Mouse (Mus musculus): ENCODE results near the gene Gm11444. TPM values are rescaled to one million over a fixed set of nuclear protein-coding genes. Genes with fewer than 3 reads are reported as not detected.
A peak's percentile ranks its signal among the peaks of the same experiment; 100 is the strongest.

The Gm11444 gene
- total and polyA plus RNA-seq, 3 experiments: not detected

DNA sequence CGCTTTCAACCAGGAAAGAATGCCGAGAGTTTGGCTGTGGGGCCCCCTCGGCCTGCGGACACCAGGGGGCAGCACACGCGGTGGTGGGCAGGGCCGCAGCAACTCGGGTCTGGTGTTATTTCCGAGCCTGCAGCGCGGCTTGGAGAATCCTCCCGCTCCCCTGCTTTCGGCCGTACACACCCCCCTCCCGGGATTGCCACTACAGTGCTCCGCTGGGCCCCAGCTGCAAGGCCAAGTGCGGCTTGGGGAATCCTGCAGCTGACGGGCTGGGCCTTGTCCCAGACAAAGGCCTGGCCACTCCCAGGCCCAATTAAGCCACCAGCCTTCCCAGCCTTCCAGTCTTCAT, 6.8 kb downstream of the Gm11444 start:
- peak; percentile 61 for DNase-seq (ENCODE audit: extremely low read depth)
- dilution Hi-C loops (cut with MboI; ENCODE audit: extremely low pct_ligation_motif_present, extremely low pct_unique_long_range_greater_than_20kb, low sequenced_read_pairs) (no loop called here), in situ Hi-C loops (cut with MboI; ENCODE audit: low pct_ligation_motif_present, low pct_unique_long_range_greater_than_20kb, low sequenced_read_pairs) (no loop called here)
- peaks cover 27% of the 10 kb centered on the region for H3K9me3 ChIP-seq (replicated peaks; ENCODE audit: low read length)
- peak overlapping the region; percentile 64 for H3K4me2 ChIP-seq (ENCODE audit: insufficient read depth, low read depth, poor library complexity, severe bottlenecking)
- H3K27me3 ChIP-seq (replicated peaks): peaks cover 61% of the 10 kb centered on the region
- no peak overlapping the region for H3K27ac ChIP-seq (ENCODE audit: insufficient read depth, low read depth)
- H3K4me1 ChIP-seq (ENCODE audit: control insufficient read depth in 1 of 2, insufficient read depth in 2 of 2): peaks cover 5 to 23% of the 10 kb centered on the region in 2 experiments
- H3K79me2 ChIP-seq (replicated peaks; ENCODE audit: control insufficient read depth, extremely low read depth, insufficient read depth, poor library complexity, severe bottlenecking): no peaks in the 10 kb centered on the region
- TF ChIP-seq TCF12 (IDR thresholded peaks at IDR 0.05; ENCODE audit: low read depth, low read length) (0 out of 2 replicates have a peak, but pooled peaks have one; percentile 42), MAX (IDR thresholded peaks at IDR 0.05; ENCODE audit: low read length) (no peak), NELFE (IDR thresholded peaks at IDR 0.05; ENCODE audit: low read depth, low read length) (0 out of 2 replicates have a peak, but pooled peaks have one; percentile 34), BHLHE40 (IDR thresholded peaks at IDR 0.05; ENCODE audit: low read depth, low read length) (no peak), E2F4 (IDR thresholded peaks at IDR 0.05; ENCODE audit: insufficient replicate concordance, low read depth, low read length) (no peak), JUND (conservative IDR thresholded peaks at IDR 0.05; ENCODE audit: low read depth, low read length) (no peak), JUN (IDR thresholded peaks at IDR 0.05; ENCODE audit: insufficient read depth, low read depth, low read length) (no peak), CHD2 (IDR thresholded peaks at IDR 0.05; ENCODE audit: low read length) (no peak), POLR2AphosphoS2 (IDR thresholded peaks at IDR 0.05; ENCODE audit: low read depth, low read length) (no peak), MXI1 (IDR thresholded peaks at IDR 0.05; ENCODE audit: low read depth, low read length) (0 out of 2 replicates have a peak, but pooled peaks have one; percentile 16), MAZ (IDR thresholded peaks at IDR 0.05; ENCODE audit: low read depth, low read length) (peak; percentile 76; the same call in 1 of the 2 replicates), CTCF (conservative IDR thresholded peaks at IDR 0.05 in 1 of 2, IDR thresholded peaks at IDR 0.05 in 1 of 2; ENCODE audit: low read depth in 2 of 2, low read length in 2 of 2) (peak; percentile 36 to 89; a peak in 2 of 4 replicates), ELF1 (IDR thresholded peaks at IDR 0.05; ENCODE audit: low read depth, low read length) (peak; percentile 45; the same call in 1 of the 2 replicates), SMC3 (IDR thresholded peaks at IDR 0.05; ENCODE audit: low read depth, low read length) (peak; percentile 74), CHD1 (IDR thresholded peaks at IDR 0.05; ENCODE audit: low read depth, low read length) (no peak), RAD21 (IDR thresholded peaks at IDR 0.05; ENCODE audit: low read depth, low read length) (peak; percentile 40)
- no peak overlapping the region for H3K9ac ChIP-seq (ENCODE audit: insufficient read depth, low read depth)
- no peaks in the 10 kb centered on the region for H3K36me3 ChIP-seq (replicated peaks in 1 of 2; ENCODE audit: control insufficient read depth in 1 of 2, insufficient read depth in 1 of 2, low read length in 1 of 2)
- peak overlapping the region in 2 of 3 experiments; percentile 13 to 31 for H3K4me3 ChIP-seq (replicated peaks in 1 of 3; ENCODE audit: low read depth in 2 of 3, low read length in 2 of 3, poor library complexity in 1 of 3)

GRCm38 (mm10) chr11:85842596-85843346, 7.4 kb downstream of the Gm11444 start:
- H3K4me2 ChIP-seq (ENCODE audit: insufficient read depth, low read depth, poor library complexity, severe bottlenecking): peak overlapping the region; percentile 64
- H3K27me3 ChIP-seq (replicated peaks): peaks cover 61% of the 10 kb centered on the region
- no peaks in the 10 kb centered on the region for H3K79me2 ChIP-seq (replicated peaks; ENCODE audit: control insufficient read depth, extremely low read depth, insufficient read depth, poor library complexity, severe bottlenecking)
- peaks cover 32% of the 10 kb centered on the region for H3K9me3 ChIP-seq (replicated peaks; ENCODE audit: low read length)
- no peaks in the 10 kb centered on the region for H3K36me3 ChIP-seq (replicated peaks in 1 of 2; ENCODE audit: control insufficient read depth in 1 of 2, insufficient read depth in 1 of 2, low read length in 1 of 2)
- in situ Hi-C loops (cut with MboI; ENCODE audit: low pct_ligation_motif_present, low pct_unique_long_range_greater_than_20kb, low sequenced_read_pairs) (no loop called here), dilution Hi-C loops (cut with MboI; ENCODE audit: extremely low pct_ligation_motif_present, extremely low pct_unique_long_range_greater_than_20kb, low sequenced_read_pairs) (no loop called here)
- no peak overlapping the region for H3K9ac ChIP-seq (ENCODE audit: insufficient read depth, low read depth)
- no peak overlapping the region for H3K27ac ChIP-seq (ENCODE audit: insufficient read depth, low read depth)
- H3K4me3 ChIP-seq (replicated peaks in 1 of 3; ENCODE audit: low read depth in 2 of 3, low read length in 2 of 3, poor library complexity in 1 of 3): peak overlapping the region in 2 of 3 experiments; percentile 28 to 31
- TF ChIP-seq NRF1 (IDR thresholded peaks at IDR 0.05; ENCODE audit: low read depth, low read length) (peak; percentile 44), PAX5 (IDR thresholded peaks at IDR 0.05; ENCODE audit: low read length) (no peak), MYC (IDR thresholded peaks at IDR 0.05; ENCODE audit: low read depth, low read length) (no peak), HCFC1 (IDR thresholded peaks at IDR 0.05; ENCODE audit: low read depth, low read length) (0 out of 2 replicates have a peak, but pooled peaks have one; percentile 10), CHD2 (IDR thresholded peaks at IDR 0.05; ENCODE audit: low read length) (no peak), MAFK (IDR thresholded peaks at IDR 0.05; ENCODE audit: insufficient replicate concordance, low read length) (no peak), KAT2A (IDR thresholded peaks at IDR 0.05; ENCODE audit: insufficient replicate concordance, low read length) (no peak), USF2 (conservative IDR thresholded peaks at IDR 0.05; ENCODE audit: low read depth, low read length) (no peak)
- DNase-seq (ENCODE audit: extremely low read depth): no peak
- peaks cover 5 to 23% of the 10 kb centered on the region in 2 experiments for H3K4me1 ChIP-seq (ENCODE audit: control insufficient read depth in 1 of 2, insufficient read depth in 2 of 2)

Data from CH12.LX (cell line).